7 mouse cellular contexts compared by ENCODE assay signal in genomic region chr17:29056699-29057151, GRCm38 (mm10). TPM values are rescaled to one million over a fixed set of nuclear protein-coding genes. Genes with fewer than 3 reads are reported as not detected.
DNase-seq lines count a peak whose midpoint lies in the region; ATAC-seq and TF ChIP-seq lines count a peak whose summit lies in the region.

No protein-coding gene starts in this region.

- DNase-seq in kidney, postnatal 10 days, result peak; percentile 64
- no peak for DNase-seq in kidney, adult 18-20 months
- DNase-seq in thymus, adult 18-20 months, result peak; percentile 65 to 71
- DNase-seq in spleen, postnatal 14 days (ENCODE audit: low spot score in 2 of 2), result no peak
- DNase-seq in adrenal gland, adult 18-20 months (ENCODE audit: low spot score in 2 of 2), result no peak

- H3K4me3 ChIP-seq in cortical plate, adult 2 months (ENCODE audit: insufficient read depth, low read length), result no peak overlapping the region
- H3K4me3 ChIP-seq in hindbrain, embryonic 13.5 days, result no peak overlapping the region

- peak overlapping the region; percentile 2; the same call in 1 of the 2 replicates for H3K4me2 ChIP-seq in hindbrain, embryonic 13.5 days

- TF ChIP-seq CTCF in cortical plate, adult 2 months (IDR thresholded peaks at IDR 0.05; ENCODE audit: extremely low read depth, insufficient read depth, low read length), result no peak

- H3K4me1 ChIP-seq in cortical plate, adult 2 months (ENCODE audit: control insufficient read depth, insufficient read depth, low read length), result peaks cover 5% of the 10 kb centered on the region
- peaks cover 32% of the 10 kb centered on the region for H3K4me1 ChIP-seq in hindbrain, embryonic 13.5 days (replicated peaks)

- 0 out of 2 replicates have a peak overlapping the region, but pooled peaks have one; percentile 11 for H3K27ac ChIP-seq in cortical plate, adult 2 months (ENCODE audit: insufficient read depth, low read length)
- peak overlapping the region; percentile 60 for H3K27ac ChIP-seq in hindbrain, embryonic 13.5 days

- H3K27me3 ChIP-seq in hindbrain, embryonic 13.5 days, result no peaks in the 10 kb centered on the region

- TF ChIP-seq POLR2A in cortical plate, adult 2 months (IDR thresholded peaks at IDR 0.05; ENCODE audit: extremely low read depth, insufficient read depth, low read length), result no peak

- WGBS in hindbrain, embryonic 13.5 days, result under 1% methylated on average over 8 of the region's 8 CpGs

- no peaks in the 10 kb centered on the region for H3K36me3 ChIP-seq in hindbrain, embryonic 13.5 days

- 0 out of 2 replicates have a peak, but pooled peaks have one; percentile 46 for ATAC-seq in hindbrain, embryonic 13.5 days (ENCODE audit: low FRiP score)

- H3K9ac ChIP-seq in hindbrain, embryonic 13.5 days, result peak overlapping the region; percentile 6; the same call in 1 of the 2 replicates

- H3K9me3 ChIP-seq in hindbrain, embryonic 13.5 days, result no peaks in the 10 kb centered on the region

RNA-seq across cellular contexts. Expression of gene Srsf3, which starts 24.3 kb away (rescaled TPM):
- polyA plus RNA-seq in cortical plate, adult 2 months (2012; rRNA removed), result 107 and 110 TPM in 2 replicates
- polyA plus RNA-seq in hindbrain, embryonic 13.5 days (2015; fragmentation: Nextera tagmentation; extraction: Ambion mirVana), result 506 and 515 TPM in 2 replicates
- 100 to 1,000 TPM; 113 to 119 TPM for total RNA-seq in adrenal gland, adult 18-20 months (2021)

RNA-seq across cellular contexts. Expression of gene Cdkn1a, which starts 34.1 kb away (rescaled TPM):
- 15.5 and 17.7 TPM in 2 replicates for polyA plus RNA-seq in cortical plate, adult 2 months (2012; rRNA removed)
- 56.5 and 56.9 TPM in 2 replicates for polyA plus RNA-seq in hindbrain, embryonic 13.5 days (2015; fragmentation: Nextera tagmentation; extraction: Ambion mirVana)
- total RNA-seq in adrenal gland, adult 18-20 months (2021), result 100 to 1,000 TPM; 100 to 128 TPM

RNA-seq across cellular contexts. Expression of gene Stk38, which starts 48.9 kb away (rescaled TPM):
- 62.0 and 69.6 TPM in 2 replicates for polyA plus RNA-seq in cortical plate, adult 2 months (2012; rRNA removed)
- polyA plus RNA-seq in hindbrain, embryonic 13.5 days (2015; fragmentation: Nextera tagmentation; extraction: Ambion mirVana), result 111 and 122 TPM in 2 replicates
- 10 to 100 TPM; 49.2 to 49.9 TPM for total RNA-seq in adrenal gland, adult 18-20 months (2021)

RNA-seq across cellular contexts. Expression of gene Rab44, which starts 57.2 kb away (rescaled TPM):
- 0.13 and 0.19 TPM in 2 replicates for polyA plus RNA-seq in cortical plate, adult 2 months (2012; rRNA removed)
- 0.22 TPM in 1 of 2 replicates, not detected in the other for polyA plus RNA-seq in hindbrain, embryonic 13.5 days (2015; fragmentation: Nextera tagmentation; extraction: Ambion mirVana)
- total RNA-seq in adrenal gland, adult 18-20 months (2021), result under 1 TPM; 0.20 to 0.54 TPM

Comparison
In these comparisons a context has a peak if more than half of its experiments do, and no peak if none do; other contexts are left out.
1. DNase-seq: peak in kidney, postnatal 10 days (single experiment) and thymus, adult 18-20 months (2 of 2); none in kidney, adult 18-20 months (single experiment), spleen, postnatal 14 days (0 of 2) and adrenal gland, adult 18-20 months (0 of 2).